Mouse (Mus musculus) bone marrow macrophage, adult 2 months (primary cell): ENCODE data around the gene Gm6904.

Experiments
- CTCF ChIP-seq: IDR thresholded peaks from 2 replicates; pipeline ENCODE4 v1.5.1; 2012; ENCODE audit warnings: low read depth, mild to moderate bottlenecking, low read length, moderate library complexity
- POLR2A ChIP-seq: IDR thresholded peaks from 2 replicates; pipeline ENCODE4 v1.6.1; 2012; ENCODE audit warnings: mild to moderate bottlenecking, low read depth, low read length, borderline replicate concordance

GRCm38 (mm10) chr14:59230331-59230966 lies 29.6 kb downstream of the Gm6904 start:
- no peak for TF ChIP-seq POLR2A
- no peak for TF ChIP-seq CTCF
